Mouse (Mus musculus) limb, embryonic 11.5 days (tissue): ENCODE measurements around the gene Zfp609. TPM values are rescaled to one million over a fixed set of nuclear protein-coding genes. Genes with fewer than 3 reads are reported as not detected.
"Not testable (repeated sequence)": the region's sequence is repeated elsewhere in the genome, so short reads cannot be mapped to it uniquely, and the experiment has no call there.

Experiments used
- ATAC-seq: fragments of 200-750 bp; cut with Nextera tagmentation; 2 replicates; pipeline ENCODE4 v1.8.0; 2017; ENCODE audit warnings: low read depth; ENCODE audit not compliant: insufficient number of reproducible peaks, low FRiP score, low TSS enrichment
- DNase-seq: peaks from one replicate; pipeline ENCODE4 v3.0.0-alpha.2; 2015; ENCODE audit warnings: low spot score
- H3K27ac ChIP-seq: fragments of 300-500 bp; sonication (generic); replicated peaks from 2 replicates; pipeline ENCODE4 v1.5.1; 2014; ENCODE audit warnings: low read depth, mild to moderate bottlenecking, low read length
- H3K27me3 ChIP-seq: fragments of 300-500 bp; sonication (generic); 2 replicates; pipeline ENCODE4 v1.6.1; 2014; ENCODE audit warnings: mild to moderate bottlenecking, low read length, mixed read lengths; ENCODE audit not compliant: control insufficient read depth, insufficient read depth
- H3K36me3 ChIP-seq: fragments of 300-500 bp; sonication (generic); 2 replicates; pipeline ENCODE4 v1.6.1; 2014; ENCODE audit warnings: mild to moderate bottlenecking, low read length, moderate library complexity, mixed read lengths; ENCODE audit not compliant: control insufficient read depth, insufficient read depth
- H3K4me1 ChIP-seq: fragments of 300-500 bp; sonication (generic); 2 replicates; pipeline ENCODE4 v1.6.1; 2014; ENCODE audit warnings: low read length, mixed read lengths; ENCODE audit not compliant: control insufficient read depth, insufficient read depth
- H3K4me2 ChIP-seq: fragments of 300-500 bp; sonication (generic); 2 replicates; pipeline ENCODE4 v1.6.1; 2014; ENCODE audit warnings: low read depth, mild to moderate bottlenecking, moderate library complexity; ENCODE audit not compliant: severe bottlenecking
- H3K4me3 ChIP-seq: fragments of 300-500 bp; sonication (generic); 2 replicates; pipeline ENCODE4 v1.5.1; 2014; ENCODE audit warnings: low read depth, low read length
- H3K9ac ChIP-seq: fragments of 300-500 bp; sonication (generic); 2 replicates; pipeline ENCODE4 v1.6.1; 2014; ENCODE audit warnings: mild to moderate bottlenecking, low read length
- H3K9me3 ChIP-seq: fragments of 300-500 bp; sonication (generic); 2 replicates; pipeline ENCODE4 v1.6.1; 2016; ENCODE audit warnings: low read length; ENCODE audit not compliant: control insufficient read depth
- WGBS: fragments of 180-500 bp; shearing (Covaris S2); extraction: QIAGEN DNeasy Blood & Tissue Kit; methylation state at CpG from one replicate; pipeline ENCODE4 v1.1.7; 2014; 5-methylcytosine and 5-hydroxymethylcytosine counted together
- polyA plus RNA-seq: library from polyadenylated mRNA; unstranded; fragments of >200 nt; fragmentation: Nextera tagmentation; extraction: Ambion mirVana; gene quantifications from 2 replicates; pipeline ENCODE4 v1.2.1, GENCODE M21; 2014

Gene Zfp609
- polyA plus RNA-seq, 1 experiment from 2014 or later: 7.3 TPM

DNA sequence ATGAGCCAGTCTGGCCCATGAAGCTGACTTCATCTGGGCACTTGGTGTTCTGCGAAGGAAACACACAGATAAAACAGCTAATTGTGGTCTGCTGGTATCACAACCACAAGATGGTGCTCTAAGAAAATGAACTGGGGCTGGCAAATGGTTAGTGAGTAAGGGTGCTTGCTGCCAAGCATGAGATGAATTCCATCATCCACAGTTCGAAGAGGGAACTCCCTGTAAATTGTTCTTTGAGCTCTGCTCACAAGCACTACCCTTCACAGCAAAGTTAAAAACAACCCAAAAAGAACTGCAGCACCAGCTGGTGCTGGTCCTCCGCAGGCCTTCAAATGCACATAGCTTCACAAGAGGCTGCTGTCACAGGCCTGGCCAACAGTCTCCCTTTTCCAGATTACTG is 131.7 kb downstream of the Zfp609 start:
- Histone ChIP-seq H3K27ac (no peak overlapping the region), H3K9ac (no peak overlapping the region), H3K4me2 (no peak overlapping the region), H3K4me3 (no peak overlapping the region), H3K4me1 (no peaks in the 10 kb centered on the region), H3K27me3 (no peaks in the 10 kb centered on the region), H3K36me3 (peaks cover 10% of the 10 kb centered on the region; the same call in 1 of the 2 replicates), H3K9me3 (no peaks in the 10 kb centered on the region)
- 90% methylated on average over 3 of the region's 3 CpGs for WGBS
- DNase-seq: no peak
- ATAC-seq: no peak

DNA sequence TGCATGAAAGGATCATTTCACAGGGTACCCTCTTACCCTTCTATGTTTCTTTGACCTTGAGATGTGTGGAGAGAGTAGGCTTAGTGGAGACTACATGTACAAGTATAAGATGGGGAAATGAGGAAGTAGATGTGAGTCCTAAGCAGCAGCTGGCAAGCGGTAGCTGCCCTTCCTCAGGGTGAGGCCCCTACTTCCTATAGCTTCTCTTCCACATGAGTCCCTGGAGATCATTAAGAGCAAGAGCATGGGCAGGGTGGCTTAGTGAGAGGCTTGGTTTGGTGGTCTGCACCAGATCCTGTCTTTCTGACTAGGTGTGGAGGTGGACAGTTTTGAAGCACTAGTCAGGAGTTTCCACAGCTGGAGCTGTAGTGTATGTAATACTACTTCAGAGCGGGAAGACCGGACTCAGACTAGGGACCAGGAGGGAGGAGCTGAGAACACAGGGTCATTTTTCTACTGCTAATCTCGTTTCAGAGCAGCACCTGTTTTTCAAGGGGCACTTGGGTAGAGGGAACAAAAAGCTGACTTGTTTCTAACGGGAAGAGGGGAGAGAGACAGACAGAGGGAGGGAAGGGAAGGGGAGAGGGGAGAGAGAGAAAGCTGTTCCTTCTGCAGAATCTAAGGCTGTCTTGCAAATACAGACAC is 134.3 kb downstream of the Zfp609 start:
- ATAC-seq: no peak
- Histone ChIP-seq H3K9me3 (no peaks in the 10 kb centered on the region), H3K9ac (no peak overlapping the region), H3K36me3 (peaks cover 10% of the 10 kb centered on the region; the same call in 1 of the 2 replicates), H3K27ac (peak overlapping the region; percentile 48; the same call in 1 of the 2 replicates), H3K4me1 (no peaks in the 10 kb centered on the region), H3K4me2 (no peak overlapping the region), H3K27me3 (no peaks in the 10 kb centered on the region), H3K4me3 (no peak overlapping the region)
- no peak for DNase-seq
- WGBS: 56% methylated on average over 5 of the region's 5 CpGs

DNA sequence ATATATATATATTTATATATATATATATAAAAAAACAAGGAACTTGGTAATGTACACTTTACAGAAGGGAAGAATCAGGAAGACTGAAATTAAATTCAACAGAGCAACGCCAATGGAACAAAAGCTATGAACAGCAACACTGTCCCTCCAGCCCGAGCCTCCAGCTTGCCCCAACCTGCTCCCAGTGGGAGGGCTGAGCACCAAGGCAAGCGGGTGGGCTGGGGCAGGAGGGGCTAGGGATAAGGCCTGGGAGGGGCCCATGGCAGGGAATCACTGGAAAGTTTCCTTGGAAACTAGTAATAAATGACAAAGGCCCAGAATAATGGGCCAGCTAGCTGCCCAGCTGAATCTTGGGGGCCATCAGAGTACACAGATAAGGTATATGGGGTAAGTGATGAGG is 134.9 kb downstream of the Zfp609 start:
- WGBS: 50% methylated on average over 3 of the region's 3 CpGs

DNA sequence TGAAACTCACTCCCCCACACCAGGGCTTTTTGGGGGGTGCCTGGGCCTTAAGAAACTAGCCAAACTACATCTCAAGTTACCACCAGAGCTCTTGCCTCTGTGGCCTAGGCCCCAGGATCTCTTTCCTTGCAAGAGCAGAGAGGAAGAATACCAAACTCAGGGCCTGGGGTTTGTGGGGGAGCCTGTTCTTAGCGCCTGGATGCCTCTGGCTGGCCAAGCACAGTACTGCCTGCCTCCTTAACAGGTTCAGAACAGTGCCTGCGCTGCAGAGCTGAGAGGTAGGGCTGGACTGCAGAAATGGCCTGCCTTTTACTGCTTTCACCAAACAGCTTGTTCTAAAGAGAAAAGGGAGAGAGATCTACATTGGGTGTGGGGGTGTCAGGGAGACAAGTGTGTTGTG is 137.5 kb downstream of the Zfp609 start:
- WGBS: 72% methylated on average over 2 of the region's 2 CpGs
- not testable (repeated sequence) for H3K27me3 ChIP-seq, H3K27ac ChIP-seq, DNase-seq, H3K9me3 ChIP-seq, H3K4me3 ChIP-seq, H3K9ac ChIP-seq, H3K4me1 ChIP-seq, H3K4me2 ChIP-seq, ATAC-seq
- peaks cover 10% of the 10 kb centered on the region; the same call in 1 of the 2 replicates for H3K36me3 ChIP-seq

More for the DNA sequence above, 134.9 kb downstream of the Zfp609 start:
- Histone ChIP-seq H3K36me3 (peaks cover 10% of the 10 kb centered on the region; the same call in 1 of the 2 replicates), H3K4me2 (no peak overlapping the region), H3K27ac (peak overlapping the region; percentile 48; the same call in 1 of the 2 replicates), H3K4me3 (no peak overlapping the region), H3K9ac (no peak overlapping the region), H3K27me3 (no peaks in the 10 kb centered on the region), H3K4me1 (no peaks in the 10 kb centered on the region), H3K9me3 (no peaks in the 10 kb centered on the region)
- DNase-seq (no peak), ATAC-seq (no peak)

DNA sequence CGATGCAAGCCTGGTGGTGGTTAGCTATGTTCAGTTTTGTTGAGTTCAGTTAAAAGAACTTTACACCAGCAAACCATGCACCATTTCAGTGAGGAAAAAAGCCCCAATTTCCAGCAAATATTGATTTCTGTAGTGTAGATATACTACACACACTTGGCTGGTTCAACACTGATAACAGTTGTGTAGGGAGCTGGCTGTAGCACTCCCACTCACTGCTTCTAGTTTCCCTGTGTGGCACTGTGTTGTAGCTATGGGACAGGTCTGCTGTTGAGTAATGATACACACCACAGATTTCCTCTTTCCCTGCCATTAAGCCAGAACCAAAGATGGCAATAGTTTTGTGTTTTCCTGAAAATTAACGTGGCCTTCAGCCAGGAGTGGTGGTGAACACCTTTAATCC is 142.7 kb downstream of the Zfp609 start:
- Histone ChIP-seq H3K36me3 (peaks cover 4% of the 10 kb centered on the region; the same call in 1 of the 2 replicates), H3K4me2 (no peak overlapping the region), H3K9me3 (no peaks in the 10 kb centered on the region), H3K4me3 (no peak overlapping the region), H3K9ac (no peak overlapping the region), H3K27me3 (no peaks in the 10 kb centered on the region), H3K27ac (no peak overlapping the region), H3K4me1 (peaks cover 8% of the 10 kb centered on the region)
- ATAC-seq (no peak), DNase-seq (no peak)
- 91% methylated on average over 2 of the region's 2 CpGs for WGBS

DNA sequence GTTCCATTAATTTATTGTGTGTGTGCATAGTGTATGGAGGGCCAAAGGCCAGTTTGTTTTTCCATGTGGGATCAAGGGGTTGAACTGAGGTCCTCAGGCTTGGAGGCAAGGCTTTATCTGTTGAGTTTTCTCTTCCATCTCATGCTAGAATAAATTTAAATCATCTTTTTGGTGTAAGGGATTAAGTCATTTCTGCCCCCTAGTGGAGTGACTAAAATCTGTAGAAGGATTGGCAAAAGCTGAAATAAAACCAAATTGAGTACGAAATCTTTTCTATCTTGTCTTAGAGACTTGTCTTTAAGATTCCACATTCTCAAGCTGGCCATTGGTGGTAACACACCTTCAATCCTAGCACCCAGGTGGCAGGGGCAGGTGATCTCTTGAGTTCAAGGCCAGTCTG is 144.4 kb downstream of the Zfp609 start:
- Histone ChIP-seq H3K4me1 (peaks cover 25% of the 10 kb centered on the region), H3K36me3 (peaks cover 4% of the 10 kb centered on the region; the same call in 1 of the 2 replicates), H3K9me3 (no peaks in the 10 kb centered on the region), H3K27me3 (no peaks in the 10 kb centered on the region), H3K27ac (no peak overlapping the region), H3K4me2 (no peak overlapping the region), H3K4me3 (no peak overlapping the region), H3K9ac (no peak overlapping the region)
- ATAC-seq (no peak), DNase-seq (no peak)
- WGBS: 76% methylated on average over 1 of the region's 1 CpGs

DNA sequence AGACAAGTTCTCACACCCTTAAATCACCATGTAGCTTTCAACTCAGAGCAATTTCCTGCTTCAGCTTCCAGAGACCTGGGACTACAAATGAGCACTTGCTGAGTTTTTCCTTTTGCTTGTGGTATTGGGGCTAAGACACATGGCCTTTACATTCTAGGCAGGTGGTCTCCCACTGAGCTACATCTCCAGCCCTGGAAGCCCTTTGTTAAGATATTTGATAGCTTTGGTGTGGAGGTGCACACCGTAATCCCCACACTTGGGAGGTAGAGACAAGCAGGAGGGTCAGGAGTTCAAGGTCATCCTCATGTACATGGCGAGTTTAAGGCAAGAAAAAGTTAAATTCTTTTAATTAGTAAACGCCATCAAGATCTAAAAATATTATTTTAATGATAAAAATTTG is 145.2 kb downstream of the Zfp609 start:
- Histone ChIP-seq H3K36me3 (0 out of 2 replicates have a peak, but pooled peaks cover 4% of the 10 kb centered on the region), H3K9me3 (no peaks in the 10 kb centered on the region), H3K4me3 (no peak overlapping the region), H3K4me2 (no peak overlapping the region), H3K4me1 (peaks cover 32% of the 10 kb centered on the region), H3K27me3 (no peaks in the 10 kb centered on the region), H3K27ac (no peak overlapping the region), H3K9ac (no peak overlapping the region)
- no peak for ATAC-seq
- DNase-seq: no peak
- WGBS: 87% methylated on average over 3 of the region's 3 CpGs

DNA sequence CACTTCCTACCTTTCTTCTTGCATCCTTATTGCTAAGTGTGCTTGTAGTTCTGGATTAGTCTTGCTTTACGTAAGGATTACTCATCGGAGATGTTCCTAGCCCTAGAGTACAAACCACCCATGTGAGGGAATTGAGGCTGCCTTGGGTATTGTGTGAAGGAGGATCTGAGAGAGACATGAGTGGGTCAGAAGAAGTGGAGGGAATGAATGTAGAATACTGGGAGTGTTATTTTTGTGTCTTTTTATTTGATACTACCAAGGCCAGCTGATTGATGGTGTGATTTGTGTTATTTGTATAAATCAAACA is 145.8 kb downstream of the Zfp609 start:
- no peak overlapping the region for H3K4me3 ChIP-seq

More for the DNA sequence above, 145.8 kb downstream of the Zfp609 start:
- Histone ChIP-seq H3K4me1 (peaks cover 32% of the 10 kb centered on the region), H3K36me3 (0 out of 2 replicates have a peak, but pooled peaks cover 4% of the 10 kb centered on the region), H3K9ac (no peak overlapping the region), H3K27ac (no peak overlapping the region), H3K27me3 (no peaks in the 10 kb centered on the region), H3K4me2 (no peak overlapping the region), H3K9me3 (no peaks in the 10 kb centered on the region)
- 97% methylated on average over 2 of the region's 2 CpGs for WGBS
- DNase-seq (no peak), ATAC-seq (no peak)
